In genomic region chr16:19982537-19983257, GRCm38 (mm10) we compare ENCODE assay signal across 8 mouse cellular contexts. TPM values are rescaled to one million over a fixed set of nuclear protein-coding genes. Genes with fewer than 3 reads are reported as not detected.
DNase-seq lines count a peak whose midpoint lies in the region; ATAC-seq lines count a peak whose summit lies in the region.

Gene Klhl6 (minus strand): TSS chr16:19983037.

- 41% methylated on average over 14 of the region's 14 CpGs for WGBS in intestine, embryonic 16.5 days
- WGBS in lung, embryonic 15.5 days, result 12% methylated on average over 14 of the region's 14 CpGs

- H3K27me3 ChIP-seq in intestine, embryonic 16.5 days (replicated peaks; ENCODE audit: control insufficient read depth, insufficient read depth, low read length), result no peaks in the 10 kb centered on the region
- no peaks in the 10 kb centered on the region for H3K27me3 ChIP-seq in lung, embryonic 15.5 days
- no peaks in the 10 kb centered on the region for H3K27me3 ChIP-seq in splenic B cell, adult 2 months (ENCODE audit: control insufficient read depth, insufficient read depth, low read length, poor library complexity, severe bottlenecking)

- peak; percentile 82 for ATAC-seq in intestine, embryonic 16.5 days
- ATAC-seq in lung, embryonic 15.5 days (ENCODE audit: borderline replicate concordance, extremely low read depth, low FRiP score, low TSS enrichment), result peak; percentile 91; the same call in 1 of the 2 replicates

- peak within 1 kb of the TSS; percentile 33 for H3K4me2 ChIP-seq in intestine, embryonic 16.5 days (ENCODE audit: low read depth, low read length)
- H3K4me2 ChIP-seq in lung, embryonic 15.5 days, result peak within 1 kb of the TSS; percentile 47

- no peaks in the 10 kb centered on the region for H3K36me3 ChIP-seq in intestine, embryonic 16.5 days (ENCODE audit: control insufficient read depth, insufficient read depth, low read length)
- H3K36me3 ChIP-seq in lung, embryonic 15.5 days, result no peaks in the 10 kb centered on the region
- H3K36me3 ChIP-seq in splenic B cell, adult 2 months (ENCODE audit: control insufficient read depth, insufficient read depth, low read length, poor library complexity, severe bottlenecking), result no peaks in the 10 kb centered on the region

- no peaks in the 10 kb centered on the region for H3K9me3 ChIP-seq in intestine, embryonic 16.5 days (ENCODE audit: control insufficient read depth, low read length)
- no peaks in the 10 kb centered on the region for H3K9me3 ChIP-seq in lung, embryonic 15.5 days

- H3K27ac ChIP-seq in intestine, embryonic 16.5 days (ENCODE audit: low read length), result peak within 1 kb of the TSS; percentile 63
- peak within 1 kb of the TSS; percentile 72 for H3K27ac ChIP-seq in lung, embryonic 15.5 days

- H3K9ac ChIP-seq in intestine, embryonic 16.5 days (ENCODE audit: low read depth, low read length), result no peak within 1 kb of the TSS; the same call in 1 of the 2 replicates
- H3K9ac ChIP-seq in lung, embryonic 15.5 days, result 0 out of 2 replicates have a peak within 1 kb of the TSS, but pooled peaks have one; percentile 8

- H3K4me1 ChIP-seq in intestine, embryonic 16.5 days (ENCODE audit: control insufficient read depth, insufficient read depth, low read length), result no peaks in the 10 kb centered on the region
- peaks cover 14% of the 10 kb centered on the region for H3K4me1 ChIP-seq in lung, embryonic 15.5 days

- H3K4me3 ChIP-seq in intestine, embryonic 16.5 days (ENCODE audit: low read length), result peak within 1 kb of the TSS; percentile 40
- H3K4me3 ChIP-seq in lung, embryonic 15.5 days, result peak within 1 kb of the TSS; percentile 32

- intact Hi-C loops in gastrocnemius, postnatal 14 days (cut with DNase I; ENCODE audit: low total_unique reads), result no loop called here

- DNase-seq in ovary, postnatal 36 days (ENCODE audit: low spot score), result peak; percentile 5
- no peak for DNase-seq in ovary, postnatal 10 days (ENCODE audit: low spot score)
- peak; percentile 8 for DNase-seq in gastrocnemius, postnatal 14 days
- peak; percentile 74 for DNase-seq in splenic B cell, adult 2 months (ENCODE audit: low read depth, low spot score)
- no peak for DNase-seq in right cerebral cortex, postnatal 36 days (ENCODE audit: low spot score in 2 of 2)
- no peak for DNase-seq in cerebellum, postnatal 4 days (ENCODE audit: low spot score in 2 of 2)

RNA-seq across cellular contexts. Expression of gene Klhl6, which starts in this region (rescaled TPM):
- total RNA-seq in gastrocnemius, postnatal 14 days (2021), result 1 to 10 TPM; 1.6 to 2.4 TPM
- 7.2 and 8.2 TPM in 2 replicates for polyA plus RNA-seq in intestine, embryonic 16.5 days (2015; fragmentation: Nextera tagmentation; extraction: Ambion mirVana)
- polyA plus RNA-seq in lung, embryonic 15.5 days (2015; fragmentation: Nextera tagmentation; extraction: Ambion mirVana), result 18.4 and 19.7 TPM in 2 replicates

Comparison
In these comparisons a context has a peak if more than half of its experiments do, and no peak if none do; other contexts are left out.
1. DNase-seq: peak in ovary, postnatal 36 days (single experiment), gastrocnemius, postnatal 14 days (single experiment) and splenic B cell, adult 2 months (single experiment); none in ovary, postnatal 10 days (single experiment), right cerebral cortex, postnatal 36 days (0 of 2) and cerebellum, postnatal 4 days (0 of 2).